Mouse (Mus musculus): ENCODE measurements around the gene Uqcrq.

DNA sequence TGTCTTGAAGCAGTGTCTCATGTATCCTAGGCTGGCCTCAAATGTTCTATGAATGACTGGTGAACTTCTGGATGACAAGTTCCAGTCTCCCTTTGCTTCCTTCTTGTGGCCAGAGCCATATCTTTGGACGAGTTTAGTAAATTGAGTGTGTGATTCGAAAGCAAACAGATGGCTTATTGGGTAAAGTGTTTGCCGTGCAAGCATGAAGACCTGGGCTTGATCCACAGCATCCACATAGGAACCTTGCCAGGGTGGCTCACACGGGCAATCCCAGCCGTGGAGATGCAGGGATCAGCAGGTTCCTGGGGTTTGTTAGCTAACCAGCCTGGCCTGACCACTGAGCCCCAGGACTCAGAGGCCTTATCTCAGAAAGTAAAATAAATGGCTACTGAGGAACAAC is 22.4 kb upstream of the Uqcrq start:
- TF ChIP-seq CTCF (IDR thresholded peaks at IDR 0.05; ENCODE audit: low read depth, low read length), result no peak
- TF ChIP-seq TAL1 (conservative IDR thresholded peaks at IDR 0.05; ENCODE audit: low read depth, low read length), result no peak
- no peak for TF ChIP-seq GATA1 (IDR thresholded peaks at IDR 0.05; ENCODE audit: borderline replicate concordance, low read length)
- TF ChIP-seq GATA2 (IDR thresholded peaks at IDR 0.05; ENCODE audit: borderline replicate concordance, low read depth, low read length), result no peak
- no peak for TF ChIP-seq POLR2AphosphoS5 (IDR thresholded peaks at IDR 0.05; ENCODE audit: insufficient replicate concordance, low read depth, low read length)

All from G1E (cell line).